In the genomic region with DNA sequence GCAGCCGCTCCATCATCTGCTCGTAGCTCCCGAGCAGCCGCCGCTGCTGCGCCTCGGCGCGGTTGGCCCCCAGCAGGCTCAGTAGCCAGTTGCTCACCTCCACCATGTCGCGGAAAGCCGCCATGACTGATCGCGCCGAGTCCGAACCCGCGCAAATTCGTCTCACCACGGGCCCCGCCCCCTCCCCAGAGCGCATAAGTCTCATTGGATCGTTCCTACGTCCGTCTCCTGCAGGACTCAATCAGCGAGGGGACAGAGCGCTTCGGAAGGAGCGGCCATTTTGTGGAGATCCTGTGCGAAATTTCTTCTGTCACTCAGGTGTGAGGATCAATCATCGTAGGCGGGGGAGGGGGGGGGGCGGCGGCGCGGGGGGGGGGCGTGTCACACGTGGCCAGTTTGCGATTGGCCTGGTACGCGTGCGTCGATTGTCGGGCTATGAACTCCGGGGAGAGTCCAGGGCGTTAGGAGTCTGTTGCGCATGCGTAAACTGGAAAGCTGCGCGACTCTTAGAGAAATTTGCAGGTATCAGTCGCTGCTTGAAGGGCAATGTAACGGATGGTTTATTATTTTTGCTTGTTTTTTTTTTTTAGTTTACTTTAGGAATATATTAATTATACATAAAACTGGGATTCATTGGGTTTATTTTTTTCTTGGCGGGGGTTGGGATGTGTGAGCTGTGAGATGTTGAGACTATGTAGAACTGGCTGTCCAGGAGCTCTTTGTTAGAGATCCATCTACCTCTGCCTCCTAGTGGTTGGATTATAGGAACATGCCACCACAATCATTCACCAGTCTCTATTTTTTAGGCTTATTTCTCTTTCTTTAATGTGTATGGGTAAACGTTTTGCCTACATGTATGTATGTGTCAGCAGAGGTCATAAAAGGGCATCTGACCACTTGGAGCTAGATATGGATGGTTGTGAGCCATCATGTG, we compare ENCODE assay signal across 8 mouse cellular contexts. TPM values are rescaled to one million over a fixed set of nuclear protein-coding genes. Genes with fewer than 3 reads are reported as not detected.
DNase-seq lines count a peak whose midpoint lies in the region; ATAC-seq and TF ChIP-seq lines count a peak whose summit lies in the region.

Spc24 (minus strand) TSS at position 149 of the 934 bp plus-strand sequence.

- dilution Hi-C loops in CH12.LX (cut with MboI; ENCODE audit: extremely low pct_ligation_motif_present, extremely low pct_unique_long_range_greater_than_20kb, low sequenced_read_pairs), result no loop called here

- peak; percentile 96 for ATAC-seq in forebrain, embryonic 11.5 days (replicated peaks; ENCODE audit: low FRiP score)
- ATAC-seq in heart, embryonic 16.5 days (replicated peaks; ENCODE audit: extremely low read depth, insufficient read depth, low FRiP score), result peak; percentile 95
- peak; percentile 95 for ATAC-seq in liver, embryonic 15.5 days (ENCODE audit: insufficient read depth)
- ATAC-seq in neural tube, embryonic 12.5 days (ENCODE audit: low FRiP score, low read depth), result peak; percentile 97

- peak within 1 kb of the TSS; percentile 80 to 93 (median 88) for H3K4me3 ChIP-seq in CH12.LX (replicated peaks in 1 of 3; ENCODE audit: low read depth in 2 of 3, low read length in 2 of 3, poor library complexity in 1 of 3)
- H3K4me3 ChIP-seq in forebrain, embryonic 11.5 days (ENCODE audit: low read depth, low read length), result peak within 1 kb of the TSS; percentile 81
- H3K4me3 ChIP-seq in heart, embryonic 16.5 days (ENCODE audit: low read length), result peak within 1 kb of the TSS; percentile 90
- H3K4me3 ChIP-seq in liver, embryonic 15.5 days (replicated peaks), result peak within 1 kb of the TSS; percentile 96
- H3K4me3 ChIP-seq in neural tube, embryonic 12.5 days, result peak within 1 kb of the TSS; percentile 68

- no peaks in the 10 kb centered on the region for H3K9me3 ChIP-seq in CH12.LX (replicated peaks; ENCODE audit: low read length)
- H3K9me3 ChIP-seq in forebrain, embryonic 11.5 days (ENCODE audit: control insufficient read depth, low read length), result no peaks in the 10 kb centered on the region
- H3K9me3 ChIP-seq in heart, embryonic 16.5 days (replicated peaks; ENCODE audit: control insufficient read depth, low read length), result no peaks in the 10 kb centered on the region
- no peaks in the 10 kb centered on the region for H3K9me3 ChIP-seq in liver, embryonic 15.5 days (replicated peaks)
- H3K9me3 ChIP-seq in neural tube, embryonic 12.5 days, result no peaks in the 10 kb centered on the region

- H3K9ac ChIP-seq in CH12.LX (ENCODE audit: insufficient read depth, low read depth), result peak within 1 kb of the TSS; percentile 93
- peak within 1 kb of the TSS; percentile 91 for H3K9ac ChIP-seq in forebrain, embryonic 11.5 days (ENCODE audit: low read length)
- peak within 1 kb of the TSS; percentile 90 for H3K9ac ChIP-seq in heart, embryonic 16.5 days (ENCODE audit: low read length)
- H3K9ac ChIP-seq in liver, embryonic 15.5 days, result peak within 1 kb of the TSS; percentile 92
- H3K9ac ChIP-seq in neural tube, embryonic 12.5 days, result peak within 1 kb of the TSS; percentile 64

- peak; percentile 87 for TF ChIP-seq POLR2A in CH12.LX (IDR thresholded peaks at IDR 0.05; ENCODE audit: low read depth, low read length)

- peaks cover 13 to 25% of the 10 kb centered on the region in 2 experiments for H3K36me3 ChIP-seq in CH12.LX (replicated peaks in 1 of 2; ENCODE audit: control insufficient read depth in 1 of 2, insufficient read depth in 1 of 2, low read length in 1 of 2)
- H3K36me3 ChIP-seq in forebrain, embryonic 11.5 days (ENCODE audit: control insufficient read depth, insufficient read depth, low read length), result no peaks in the 10 kb centered on the region
- H3K36me3 ChIP-seq in heart, embryonic 16.5 days (ENCODE audit: control insufficient read depth, insufficient read depth), result no peaks in the 10 kb centered on the region
- H3K36me3 ChIP-seq in liver, embryonic 15.5 days (replicated peaks), result peaks cover 24% of the 10 kb centered on the region
- H3K36me3 ChIP-seq in neural tube, embryonic 12.5 days, result peaks cover 15% of the 10 kb centered on the region; the same call in 1 of the 2 replicates

- WGBS in forebrain, embryonic 11.5 days, result 1% methylated on average over 50 of the region's 54 CpGs
- 1% methylated on average over 47 of the region's 54 CpGs for WGBS in heart, embryonic 16.5 days
- under 1% methylated on average over 54 of the region's 54 CpGs for WGBS in liver, embryonic 15.5 days (ENCODE audit: insufficient replicate concordance)
- under 1% methylated on average over 48 of the region's 54 CpGs for WGBS in neural tube, embryonic 12.5 days

- H3K27ac ChIP-seq in CH12.LX (ENCODE audit: insufficient read depth, low read depth), result peak within 1 kb of the TSS; percentile 17; the same call in 1 of the 2 replicates
- peak within 1 kb of the TSS; percentile 66; the same call in 1 of the 2 replicates for H3K27ac ChIP-seq in forebrain, embryonic 11.5 days (ENCODE audit: low read depth, low read length)
- peak within 1 kb of the TSS; percentile 42 for H3K27ac ChIP-seq in heart, embryonic 16.5 days (ENCODE audit: low read length)
- peak within 1 kb of the TSS; percentile 83 for H3K27ac ChIP-seq in liver, embryonic 15.5 days (replicated peaks)
- no peak within 1 kb of the TSS for H3K27ac ChIP-seq in neural tube, embryonic 12.5 days

- TF ChIP-seq EP300 in CH12.LX (IDR thresholded peaks at IDR 0.05; ENCODE audit: low read length), result no peak

- TF ChIP-seq CTCF in CH12.LX (conservative IDR thresholded peaks at IDR 0.05 in 1 of 2, IDR thresholded peaks at IDR 0.05 in 1 of 2; ENCODE audit: low read depth in 2 of 2, low read length in 2 of 2), result peak in 1 of 2 experiments; percentile 76; a peak in 3 of 4 replicates

- H3K4me1 ChIP-seq in CH12.LX (ENCODE audit: control insufficient read depth in 1 of 2, insufficient read depth in 2 of 2), result peaks cover 4 to 30% of the 10 kb centered on the region in 2 experiments
- H3K4me1 ChIP-seq in forebrain, embryonic 11.5 days (replicated peaks; ENCODE audit: control insufficient read depth, insufficient read depth, low read length), result peaks cover 5% of the 10 kb centered on the region; the same call in 1 of the 2 replicates
- H3K4me1 ChIP-seq in heart, embryonic 16.5 days (ENCODE audit: control insufficient read depth, insufficient read depth, low read length), result peaks cover 31% of the 10 kb centered on the region
- H3K4me1 ChIP-seq in liver, embryonic 15.5 days (replicated peaks), result peaks cover 47% of the 10 kb centered on the region
- peaks cover 14% of the 10 kb centered on the region; the same call in 1 of the 2 replicates for H3K4me1 ChIP-seq in neural tube, embryonic 12.5 days

- in situ Hi-C loops in CH12.LX (cut with MboI; ENCODE audit: low pct_ligation_motif_present, low pct_unique_long_range_greater_than_20kb, low sequenced_read_pairs), result no loop called here

- no peaks in the 10 kb centered on the region for H3K27me3 ChIP-seq in CH12.LX (replicated peaks)
- H3K27me3 ChIP-seq in forebrain, embryonic 11.5 days (ENCODE audit: control insufficient read depth, insufficient read depth, low read length), result no peaks in the 10 kb centered on the region
- no peaks in the 10 kb centered on the region for H3K27me3 ChIP-seq in heart, embryonic 16.5 days (ENCODE audit: control insufficient read depth, insufficient read depth, low read length)
- H3K27me3 ChIP-seq in liver, embryonic 15.5 days, result no peaks in the 10 kb centered on the region
- H3K27me3 ChIP-seq in neural tube, embryonic 12.5 days (replicated peaks), result no peaks in the 10 kb centered on the region

- DNase-seq in CH12.LX (ENCODE audit: extremely low read depth), result peak; percentile 99
- peak; percentile 98 for DNase-seq in c-Kit-positive CD71-positive TER-119-negative erythroid progenitor cells, embryonic 14.5 days (ENCODE audit: low read depth)
- DNase-seq in forebrain, embryonic 11.5 days (ENCODE audit: low spot score), result peak; percentile 97
- peak; percentile 97 for DNase-seq in kidney, postnatal 36 days
- peak; percentile 95 for DNase-seq in telencephalon, adult 2 months (ENCODE audit: low read depth, low spot score)

- peaks cover 14% of the 10 kb centered on the region; the same call in 1 of the 2 replicates for H3K79me2 ChIP-seq in CH12.LX (replicated peaks; ENCODE audit: control insufficient read depth, extremely low read depth, insufficient read depth, poor library complexity, severe bottlenecking)

- TF ChIP-seq RAD21 in CH12.LX (IDR thresholded peaks at IDR 0.05; ENCODE audit: low read depth, low read length), result peak; percentile 57

- H3K4me2 ChIP-seq in CH12.LX (ENCODE audit: insufficient read depth, low read depth, poor library complexity, severe bottlenecking), result peak within 1 kb of the TSS; percentile 90
- H3K4me2 ChIP-seq in forebrain, embryonic 11.5 days (ENCODE audit: low read depth, low read length, severe bottlenecking), result peak within 1 kb of the TSS; percentile 71
- peak within 1 kb of the TSS; percentile 88 for H3K4me2 ChIP-seq in heart, embryonic 16.5 days (ENCODE audit: low read depth, low read length)
- H3K4me2 ChIP-seq in liver, embryonic 15.5 days, result peak within 1 kb of the TSS; percentile 87
- peak within 1 kb of the TSS; percentile 70 for H3K4me2 ChIP-seq in neural tube, embryonic 12.5 days (replicated peaks)

TF ChIP-seq in CH12.LX, 34 proteins besides CTCF, POLR2A, EP300 and RAD21 (continues in another document):
- TF ChIP-seq MXI1 (IDR thresholded peaks at IDR 0.05; ENCODE audit: low read depth, low read length) (peak; percentile 84), ZMIZ1 (IDR thresholded peaks at IDR 0.05; ENCODE audit: low read depth, low read length) (peak; percentile 39; the same call in 1 of the 2 replicates), UBTF (IDR thresholded peaks at IDR 0.05; ENCODE audit: low read depth, low read length) (no peak), MYC (IDR thresholded peaks at IDR 0.05; ENCODE audit: low read depth, low read length) (peak; percentile 79), RCOR1 (conservative IDR thresholded peaks at IDR 0.05; ENCODE audit: low read depth, low read length) (0 out of 2 replicates have a peak, but pooled peaks have one; percentile 28), ETS1 (conservative IDR thresholded peaks at IDR 0.05; ENCODE audit: low read depth, low read length) (no peak), ELF1 (IDR thresholded peaks at IDR 0.05; ENCODE audit: low read depth, low read length) (0 out of 2 replicates have a peak, but pooled peaks have one; percentile 30), TBP (conservative IDR thresholded peaks at IDR 0.05; ENCODE audit: low read depth, low read length) (peak; percentile 59; the same call in 1 of the 2 replicates), HCFC1 (IDR thresholded peaks at IDR 0.05; ENCODE audit: low read depth, low read length) (peak; percentile 43), MAFK (IDR thresholded peaks at IDR 0.05; ENCODE audit: insufficient replicate concordance, low read length) (no peak)

RNA-seq across cellular contexts. Expression of gene Spc24, which starts in this region (rescaled TPM):
- total RNA-seq in CH12.LX (2012; rRNA removed), result 83.2 and 91.6 TPM in 2 replicates
- 77.6 and 82.7 TPM in 2 replicates for total RNA-seq in CH12.LX (2014; rRNA removed)
- polyA plus RNA-seq in CH12.LX (2012; ENCODE audit: insufficient read length, low read depth), result 74.3 and 113 TPM in 2 replicates
- polyA plus RNA-seq in forebrain, embryonic 11.5 days (2014; fragmentation: Nextera tagmentation; extraction: Ambion mirVana), result 138 and 162 TPM in 2 replicates
- 91.4 and 93.2 TPM in 2 replicates for polyA plus RNA-seq in heart, embryonic 16.5 days (2015; fragmentation: Nextera tagmentation; extraction: Ambion mirVana)
- polyA plus RNA-seq in liver, embryonic 15.5 days (2015; fragmentation: Nextera tagmentation; extraction: Ambion mirVana), result 76.8 and 82.2 TPM in 2 replicates
- 59.9 and 73.5 TPM in 2 replicates for polyA plus RNA-seq in neural tube, embryonic 12.5 days (2016; fragmentation: Nextera tagmentation; extraction: Ambion mirVana)
